Mouse (Mus musculus): ENCODE measurements at regions not wholly inside any gene's neighbourhood (a gene's known extent, or its start where the extent isn't known, plus 50 kb on each side); places are given as distances from the start of the nearest gene placed in this dataset.

DNA sequence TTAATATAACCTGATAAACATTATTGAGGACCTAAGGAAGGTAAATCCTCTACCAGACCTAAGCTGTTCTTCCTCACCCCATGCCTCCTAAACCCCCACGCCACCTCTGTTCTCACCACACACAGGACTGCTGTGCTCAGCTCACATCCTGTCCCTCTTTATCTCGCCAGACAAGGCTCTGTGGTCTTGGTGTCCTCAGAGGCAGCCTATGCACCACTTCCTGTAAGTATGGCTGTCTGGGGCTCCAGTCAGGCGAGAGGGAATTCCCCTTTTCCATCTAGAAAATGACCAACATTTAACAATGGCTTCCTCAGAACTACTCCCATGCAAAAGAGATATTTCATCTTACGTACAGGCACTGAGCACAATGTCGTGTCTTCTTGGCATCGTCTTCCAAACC is 86.2 kb upstream of the Dhrs4 start:
- DNase-seq (ENCODE audit: extremely low spot score in 1 of 2, low spot score in 1 of 2): no peak

DNA sequence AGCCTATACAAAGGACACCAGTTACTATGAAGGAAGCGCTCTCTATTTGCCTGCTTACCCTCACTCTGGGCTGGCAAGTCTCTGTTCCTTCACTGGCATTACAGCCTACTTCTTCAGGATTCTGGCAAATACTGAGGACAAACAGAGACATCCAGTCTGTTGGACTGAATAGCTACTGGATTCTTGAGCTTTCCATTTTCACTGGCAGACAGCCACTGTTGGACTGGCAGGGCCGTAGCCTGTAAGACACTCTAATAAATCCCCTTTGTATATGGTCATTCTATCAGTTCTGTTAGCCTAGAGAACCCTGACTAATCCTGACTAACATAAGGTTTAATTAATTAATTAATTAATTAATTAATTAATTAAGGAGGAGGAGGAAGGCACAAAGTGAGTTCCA is 72.4 kb upstream of the Dhrs4 start:
- no peak for DNase-seq (ENCODE audit: extremely low spot score in 1 of 2, low spot score in 1 of 2)

Measured in layer of hippocampus, postnatal 25 days (tissue).